Mouse (Mus musculus): ENCODE measurements around the gene Naa60. TPM values are rescaled to one million over a fixed set of nuclear protein-coding genes. Genes with fewer than 3 reads are reported as not detected.
A peak's percentile ranks its signal among the peaks of the same experiment; 100 is the strongest.

The Naa60 gene
- polyA plus RNA-seq, 1 experiment from 2014 or later = 42.6 TPM

- H3K27ac ChIP-seq (ENCODE audit: low read length) = no peak overlapping the region
Measured at GRCm38 (mm10) chr16:3923515-3923914, 51.3 kb downstream of the Naa60 start.

GRCm38 (mm10) chr16:3923966-3924365 lies 51.8 kb downstream of the Naa60 start:
- Histone ChIP-seq H3K36me3 (ENCODE audit: insufficient read depth, low read length) (peaks cover 3% of the 10 kb centered on the region; the same call in 1 of the 2 replicates), H3K4me2 (replicated peaks; ENCODE audit: low read depth, low read length) (no peak overlapping the region), H3K9me3 (ENCODE audit: low read length) (no peaks in the 10 kb centered on the region), H3K4me3 (ENCODE audit: low read depth, low read length) (no peak overlapping the region), H3K27me3 (replicated peaks; ENCODE audit: insufficient read depth, low read length) (no peaks in the 10 kb centered on the region), H3K4me1 (ENCODE audit: insufficient read depth, low read depth, low read length) (no peaks in the 10 kb centered on the region), H3K9ac (replicated peaks; ENCODE audit: low read depth) (no peak overlapping the region), H3K27ac (ENCODE audit: low read length) (no peak overlapping the region)
- DNase-seq (ENCODE audit: low spot score) = peak; percentile 52
- TF ChIP-seq EP300 (IDR thresholded peaks at IDR 0.05) = no peak
- no peak for TF ChIP-seq CTCF (IDR thresholded peaks at IDR 0.05)
- ATAC-seq = peak; percentile 57
- 65% methylated on average over 4 of the region's 4 CpGs for WGBS

More at GRCm38 (mm10) chr16:3923515-3923914, 51.3 kb downstream of the Naa60 start:
- Histone ChIP-seq H3K27me3 (replicated peaks; ENCODE audit: insufficient read depth, low read length) (no peaks in the 10 kb centered on the region), H3K4me2 (replicated peaks; ENCODE audit: low read depth, low read length) (no peak overlapping the region), H3K9me3 (ENCODE audit: low read length) (no peaks in the 10 kb centered on the region), H3K4me1 (ENCODE audit: insufficient read depth, low read depth, low read length) (no peaks in the 10 kb centered on the region), H3K9ac (replicated peaks; ENCODE audit: low read depth) (no peak overlapping the region), H3K4me3 (ENCODE audit: low read depth, low read length) (no peak overlapping the region), H3K36me3 (ENCODE audit: insufficient read depth, low read length) (peaks cover 3% of the 10 kb centered on the region; the same call in 1 of the 2 replicates)
- no peak for DNase-seq (ENCODE audit: low spot score)
- ATAC-seq = no peak
- WGBS = 59% methylated on average over 3 of the region's 3 CpGs
- no peak for TF ChIP-seq EP300 (IDR thresholded peaks at IDR 0.05)
- TF ChIP-seq CTCF (IDR thresholded peaks at IDR 0.05) = no peak

- peak; percentile 52 for ATAC-seq
Measured at GRCm38 (mm10) chr16:3928582-3928981, 56.4 kb downstream of the Naa60 start.

GRCm38 (mm10) chr16:3929151-3929550 lies 57.0 kb downstream of the Naa60 start:
- Histone ChIP-seq H3K27me3 (replicated peaks; ENCODE audit: insufficient read depth, low read length) (no peaks in the 10 kb centered on the region), H3K36me3 (ENCODE audit: insufficient read depth, low read length) (0 out of 2 replicates have a peak, but pooled peaks cover 3% of the 10 kb centered on the region), H3K27ac (ENCODE audit: low read length) (no peak overlapping the region), H3K4me2 (replicated peaks; ENCODE audit: low read depth, low read length) (no peak overlapping the region), H3K9ac (replicated peaks; ENCODE audit: low read depth) (no peak overlapping the region), H3K4me3 (ENCODE audit: low read depth, low read length) (no peak overlapping the region), H3K4me1 (ENCODE audit: insufficient read depth, low read depth, low read length) (no peaks in the 10 kb centered on the region), H3K9me3 (ENCODE audit: low read length) (no peaks in the 10 kb centered on the region)
- TF ChIP-seq EP300 (IDR thresholded peaks at IDR 0.05) (no peak), CTCF (IDR thresholded peaks at IDR 0.05) (no peak)
- 70% methylated on average over 7 of the region's 7 CpGs for WGBS
- peak; percentile 43 for DNase-seq (ENCODE audit: low spot score)
- ATAC-seq = peak; percentile 65

More at GRCm38 (mm10) chr16:3928582-3928981, 56.4 kb downstream of the Naa60 start:
- H3K27me3 ChIP-seq (replicated peaks; ENCODE audit: insufficient read depth, low read length) = no peaks in the 10 kb centered on the region
- peak; percentile 7 for DNase-seq (ENCODE audit: low spot score)
- no peak overlapping the region for H3K4me2 ChIP-seq (replicated peaks; ENCODE audit: low read depth, low read length)
- 0 out of 2 replicates have a peak, but pooled peaks cover 3% of the 10 kb centered on the region for H3K36me3 ChIP-seq (ENCODE audit: insufficient read depth, low read length)
- H3K27ac ChIP-seq (ENCODE audit: low read length) = no peak overlapping the region
- H3K4me3 ChIP-seq (ENCODE audit: low read depth, low read length) = no peak overlapping the region
- H3K4me1 ChIP-seq (ENCODE audit: insufficient read depth, low read depth, low read length) = no peaks in the 10 kb centered on the region
- no peaks in the 10 kb centered on the region for H3K9me3 ChIP-seq (ENCODE audit: low read length)
- 44% methylated on average over 1 of the region's 1 CpGs for WGBS
- no peak overlapping the region for H3K9ac ChIP-seq (replicated peaks; ENCODE audit: low read depth)
- no peak for TF ChIP-seq CTCF (IDR thresholded peaks at IDR 0.05)
- no peak for TF ChIP-seq EP300 (IDR thresholded peaks at IDR 0.05)

- WGBS = 86% methylated on average over 6 of the region's 6 CpGs
Measured at GRCm38 (mm10) chr16:3933536-3933935, 61.4 kb downstream of the Naa60 start.

GRCm38 (mm10) chr16:3934091-3934490 lies 61.9 kb downstream of the Naa60 start:
- ATAC-seq (peak; percentile 80), DNase-seq (ENCODE audit: low spot score) (peak; percentile 83)
- H3K36me3 ChIP-seq (ENCODE audit: insufficient read depth, low read length) = peaks cover 19% of the 10 kb centered on the region; the same call in 1 of the 2 replicates

More at GRCm38 (mm10) chr16:3933536-3933935, 61.4 kb downstream of the Naa60 start:
- peaks cover 19% of the 10 kb centered on the region; the same call in 1 of the 2 replicates for H3K36me3 ChIP-seq (ENCODE audit: insufficient read depth, low read length)
- H3K9ac ChIP-seq (replicated peaks; ENCODE audit: low read depth) = no peak overlapping the region
- H3K9me3 ChIP-seq (ENCODE audit: low read length) = no peaks in the 10 kb centered on the region
- ATAC-seq = no peak
- no peaks in the 10 kb centered on the region for H3K27me3 ChIP-seq (replicated peaks; ENCODE audit: insufficient read depth, low read length)
- H3K4me3 ChIP-seq (ENCODE audit: low read depth, low read length) = no peak overlapping the region
- no peaks in the 10 kb centered on the region for H3K4me1 ChIP-seq (ENCODE audit: insufficient read depth, low read depth, low read length)
- no peak for DNase-seq (ENCODE audit: low spot score)
- TF ChIP-seq CTCF (IDR thresholded peaks at IDR 0.05) = no peak
- TF ChIP-seq EP300 (IDR thresholded peaks at IDR 0.05) = no peak
- H3K4me2 ChIP-seq (replicated peaks; ENCODE audit: low read depth, low read length) = no peak overlapping the region
- no peak overlapping the region for H3K27ac ChIP-seq (ENCODE audit: low read length)

More at GRCm38 (mm10) chr16:3934091-3934490, 61.9 kb downstream of the Naa60 start:
- Histone ChIP-seq H3K4me3 (ENCODE audit: low read depth, low read length) (no peak overlapping the region), H3K4me1 (ENCODE audit: insufficient read depth, low read depth, low read length) (no peaks in the 10 kb centered on the region), H3K9ac (replicated peaks; ENCODE audit: low read depth) (no peak overlapping the region), H3K9me3 (ENCODE audit: low read length) (no peaks in the 10 kb centered on the region), H3K27ac (ENCODE audit: low read length) (no peak overlapping the region), H3K4me2 (replicated peaks; ENCODE audit: low read depth, low read length) (no peak overlapping the region), H3K27me3 (replicated peaks; ENCODE audit: insufficient read depth, low read length) (no peaks in the 10 kb centered on the region)
- TF ChIP-seq CTCF (IDR thresholded peaks at IDR 0.05) (no peak), EP300 (IDR thresholded peaks at IDR 0.05) (no peak)
- WGBS = 65% methylated on average over 1 of the region's 1 CpGs
